Mouse (Mus musculus) mouse trophoblast stem cell (cell line): Measurements from ENCODE around the gene Epha6.
"Not testable (repeated sequence)": the region's sequence is repeated elsewhere in the genome, so short reads cannot be mapped to it uniquely, and the experiment has no call there.

Experiments
- in situ Hi-C, 2 experiments: fragments of 300-500 bp; cut with MseI, MboI; formaldehyde crosslinking; loops; 2 replicates in 1 of 2; 3 replicates in 1 of 2; pipeline ENCODE4 v1.15.1; 2025

Epha6 gene

DNA sequence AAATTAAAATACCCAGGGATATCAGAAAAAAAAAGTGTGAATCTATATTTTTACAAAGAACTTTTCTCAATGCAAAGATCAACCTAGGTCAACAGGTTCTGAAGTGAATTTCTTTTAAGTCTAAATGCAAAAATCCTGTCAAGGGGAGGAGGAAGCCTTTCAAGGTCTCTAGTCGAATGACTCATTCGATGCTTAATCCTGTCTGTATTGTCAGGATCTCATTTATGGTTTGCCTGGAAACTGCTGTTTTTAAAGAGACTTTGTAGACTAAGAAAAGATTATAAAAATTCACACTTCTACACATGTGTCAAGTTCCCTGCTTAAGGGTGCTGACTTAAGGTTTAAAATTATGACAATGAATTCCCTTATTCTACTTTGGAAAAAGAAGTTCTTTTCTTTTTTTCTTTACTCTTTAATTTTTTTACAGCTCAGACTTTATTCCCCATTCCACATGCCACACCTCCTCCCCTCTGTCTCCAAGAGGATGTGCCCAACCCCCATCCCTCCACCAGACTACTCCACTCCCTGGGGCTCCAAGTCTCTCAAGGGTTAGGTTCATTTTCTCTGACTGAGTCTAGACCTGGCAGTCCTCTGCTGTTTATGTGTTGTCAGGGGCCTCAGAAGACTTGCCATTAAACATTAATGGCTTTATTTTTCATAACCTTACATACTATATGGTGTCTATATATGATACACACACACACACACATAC is 598.3 kb downstream of the Epha6 start:
- in situ Hi-C loops: no loop called here

DNA sequence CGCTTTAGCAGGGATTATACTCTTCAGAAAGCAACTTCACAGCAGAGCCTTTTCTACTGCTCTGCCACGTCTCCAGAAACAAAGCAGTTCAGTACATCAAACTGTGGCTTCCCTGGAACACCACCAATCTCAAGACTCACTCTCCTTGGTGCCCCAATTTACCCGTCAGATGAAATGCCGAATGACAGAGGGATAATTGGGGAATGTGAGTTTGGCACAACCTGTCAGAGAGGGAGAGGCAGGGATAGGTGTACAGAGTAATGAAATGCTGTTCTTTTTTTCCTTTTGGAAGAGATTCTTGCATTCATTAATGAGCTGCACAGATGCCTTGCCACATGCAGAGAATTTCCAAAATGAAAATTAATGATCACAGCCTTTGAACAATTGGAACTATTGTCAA is 635.5 kb downstream of the Epha6 start:
- in situ Hi-C loops: no loop called here

GRCm38 (mm10) chr16:59955731-59956130 is 649.6 kb downstream of the Epha6 start:
- in situ Hi-C loops: no loop called here

DNA sequence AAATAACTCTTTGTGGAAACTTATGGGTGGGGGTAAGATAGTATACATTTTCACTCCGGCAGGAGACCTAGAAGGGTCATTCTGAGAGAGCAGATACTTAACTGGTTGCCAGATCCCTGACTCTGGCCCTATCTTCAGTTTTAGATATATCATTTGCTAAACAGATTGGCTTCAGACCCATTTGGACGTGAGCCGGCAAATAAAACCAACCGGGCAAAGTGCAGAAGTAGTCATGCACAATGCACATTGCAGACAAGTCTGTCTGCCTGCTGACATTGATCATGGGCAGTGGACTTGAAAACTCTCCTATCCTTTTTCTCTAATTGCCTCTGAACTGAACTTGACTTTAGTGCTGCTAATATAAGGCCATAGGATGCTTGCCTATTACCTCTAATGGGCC is 681.6 kb downstream of the Epha6 start:
- in situ Hi-C loops: no loop called here

DNA sequence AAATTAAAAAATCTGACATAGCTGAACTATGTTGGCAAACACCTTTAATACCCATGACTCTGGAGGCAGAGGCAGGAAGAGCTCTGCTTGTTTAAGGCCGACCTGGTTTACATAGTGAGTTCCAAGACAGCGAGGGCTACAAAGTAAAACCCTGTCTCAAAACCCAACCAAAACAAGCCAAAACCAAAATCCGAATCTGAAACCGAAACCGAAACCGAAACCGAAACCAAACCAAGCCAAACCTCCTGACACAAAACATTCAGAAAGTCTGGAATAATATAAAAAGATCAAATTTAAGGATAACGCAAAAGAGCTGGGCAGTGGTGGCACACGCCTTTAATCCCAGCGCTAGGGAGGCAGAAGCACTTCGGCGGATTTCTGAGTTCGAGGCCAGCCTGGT is 725.3 kb downstream of the Epha6 start:
- in situ Hi-C loops: no loop called here

- in situ Hi-C loops: no loop called here
Measured at GRCm38 (mm10) chr16:59871792-59872191, 733.5 kb downstream of the Epha6 start.

DNA sequence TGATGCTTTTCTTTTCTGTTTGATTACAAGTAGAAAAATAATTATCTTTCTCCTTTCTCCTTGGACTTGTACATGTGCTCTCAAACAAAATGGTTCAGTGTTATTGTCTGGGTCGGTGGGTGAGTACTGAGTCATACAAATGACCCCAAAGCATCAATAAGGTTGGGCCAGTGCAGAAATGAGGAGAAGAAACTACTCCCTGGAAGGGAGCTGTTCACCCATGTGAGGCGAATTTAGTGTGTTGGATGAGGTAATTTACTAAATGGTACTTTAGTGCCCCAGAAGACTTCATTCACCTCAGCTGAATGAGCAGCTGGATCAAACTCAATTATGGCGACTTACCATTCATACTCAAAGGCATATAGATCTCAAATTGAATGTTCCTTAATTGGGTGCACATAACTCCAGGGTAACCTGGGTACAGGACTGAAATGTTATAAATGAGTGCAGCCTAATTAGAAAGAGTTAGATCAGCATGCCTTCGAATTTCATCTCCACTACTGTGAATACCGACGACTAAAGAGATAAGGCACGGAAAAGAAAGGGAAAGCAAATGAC is 751.1 kb downstream of the Epha6 start:
- in situ Hi-C loops: no loop called here

DNA sequence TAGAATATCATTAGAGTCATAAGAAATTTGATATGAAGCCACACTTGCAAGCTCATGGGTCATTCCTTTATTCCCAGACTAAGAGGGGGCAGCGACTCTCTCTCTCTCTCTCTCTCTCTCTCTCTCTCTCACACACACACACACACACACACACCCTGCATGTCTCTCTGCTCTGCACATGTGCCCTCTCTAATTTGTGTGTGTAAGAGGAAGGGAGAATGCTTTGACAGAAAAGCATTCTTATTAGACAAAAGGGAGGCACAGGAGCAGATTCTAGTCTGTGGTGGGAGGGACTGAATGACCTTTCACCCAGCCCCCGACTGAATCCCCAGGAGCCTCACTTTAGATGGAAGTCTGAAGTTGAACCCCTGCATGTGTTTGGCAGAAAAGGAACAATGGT is 752.6 kb downstream of the Epha6 start:
- in situ Hi-C loops: no loop called here

DNA sequence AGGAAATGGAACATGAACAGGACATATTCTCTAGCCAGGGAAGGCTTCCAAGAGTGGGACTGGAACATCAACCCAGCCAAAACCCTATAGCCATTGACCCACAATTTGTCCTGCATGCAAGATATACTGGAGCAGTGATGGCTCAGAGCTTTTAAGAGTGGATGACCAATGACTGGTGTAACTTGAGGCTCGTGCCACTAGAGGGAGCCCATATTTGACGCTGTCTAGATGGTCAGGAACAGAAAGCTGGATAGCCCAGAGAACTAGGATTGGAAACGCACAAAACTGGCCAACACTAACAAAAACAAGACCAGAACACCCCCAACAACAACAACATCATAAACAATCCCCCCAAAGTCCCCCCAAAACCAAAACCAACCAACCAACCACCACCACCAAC is 758.8 kb downstream of the Epha6 start:
- in situ Hi-C loops: no loop called here

DNA sequence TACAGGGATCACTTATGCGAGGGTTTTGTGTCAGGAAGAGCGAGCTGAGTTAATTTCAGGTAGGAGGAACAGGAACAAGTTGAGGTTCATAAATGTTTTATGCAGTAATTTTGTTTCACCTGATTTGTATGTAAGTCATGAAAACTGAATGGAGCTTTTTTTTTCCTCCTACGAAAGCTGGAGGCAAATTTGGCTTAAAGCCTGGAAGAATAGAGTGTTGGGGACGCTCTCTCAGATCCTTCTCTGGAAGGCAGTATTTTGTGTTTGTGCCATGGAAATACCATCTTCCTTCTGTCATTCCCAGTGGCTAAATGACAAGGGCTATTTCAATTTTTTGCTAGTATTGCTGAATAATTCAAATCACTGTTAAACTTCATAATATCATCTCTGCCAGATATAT is 768.6 kb downstream of the Epha6 start:
- in situ Hi-C loops: no loop called here

DNA sequence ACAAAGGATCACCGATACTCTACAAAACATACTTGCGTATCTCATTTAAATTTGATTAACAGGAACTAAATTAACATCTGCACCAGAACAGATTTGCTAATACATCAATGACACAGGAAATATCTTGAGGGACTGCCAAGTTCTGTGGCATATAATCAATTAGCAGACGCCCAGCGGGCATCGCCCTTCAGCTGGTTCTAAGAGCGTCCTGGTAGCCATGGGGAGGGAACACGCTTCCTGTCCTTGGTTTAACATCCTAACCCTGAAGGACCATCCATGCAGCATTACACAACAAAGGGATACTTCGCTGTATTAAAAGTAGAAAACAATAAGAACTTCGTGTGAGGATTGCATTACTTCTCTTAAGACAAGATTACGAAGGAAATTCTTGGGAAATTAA is 769.0 kb downstream of the Epha6 start:
- in situ Hi-C loops: no loop called here

- in situ Hi-C loops: no loop called here
Measured at GRCm38 (mm10) chr16:59832468-59832867, 772.9 kb downstream of the Epha6 start.

- in situ Hi-C loops: no loop called here
Measured at GRCm38 (mm10) chr16:59829655-59830054, 775.7 kb downstream of the Epha6 start.

GRCm38 (mm10) chr16:59799790-59800189 is 805.5 kb downstream of the Epha6 start:
- in situ Hi-C loops: not testable (repeated sequence)

GRCm38 (mm10) chr16:59772297-59772696 is 833.0 kb downstream of the Epha6 start:
- in situ Hi-C loops: no loop called here

DNA sequence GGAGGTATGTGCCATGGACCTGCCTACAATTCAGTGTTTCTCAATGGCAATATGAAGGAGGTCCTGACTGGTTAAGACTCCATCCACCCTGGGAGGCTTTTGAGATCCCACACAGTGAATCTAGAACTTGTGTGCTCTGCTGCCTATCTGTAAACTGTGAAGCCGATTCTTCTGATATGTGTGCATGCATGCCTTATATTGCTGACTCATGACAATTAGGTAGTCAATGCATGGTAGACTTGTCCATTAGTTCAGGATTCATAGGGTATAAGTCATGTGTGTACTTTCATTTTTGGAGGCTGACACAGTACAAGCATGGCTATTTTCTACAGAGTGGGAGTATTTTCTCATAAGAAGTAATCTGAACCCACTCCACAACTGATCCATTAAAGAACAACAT is 834.9 kb downstream of the Epha6 start:
- in situ Hi-C loops: no loop called here

GRCm38 (mm10) chr16:59769936-59770335 is 835.4 kb downstream of the Epha6 start:
- in situ Hi-C loops: no loop called here

GRCm38 (mm10) chr16:59760875-59761274 is 844.5 kb downstream of the Epha6 start:
- in situ Hi-C loops: no loop called here

- in situ Hi-C loops: no loop called here
Measured at GRCm38 (mm10) chr16:59750905-59751304, 854.4 kb downstream of the Epha6 start.

- in situ Hi-C loops: no loop called here
Measured at GRCm38 (mm10) chr16:59743669-59744068, 861.7 kb downstream of the Epha6 start.

GRCm38 (mm10) chr16:59715524-59715923 is 889.8 kb downstream of the Epha6 start:
- in situ Hi-C loops: no loop called here

DNA sequence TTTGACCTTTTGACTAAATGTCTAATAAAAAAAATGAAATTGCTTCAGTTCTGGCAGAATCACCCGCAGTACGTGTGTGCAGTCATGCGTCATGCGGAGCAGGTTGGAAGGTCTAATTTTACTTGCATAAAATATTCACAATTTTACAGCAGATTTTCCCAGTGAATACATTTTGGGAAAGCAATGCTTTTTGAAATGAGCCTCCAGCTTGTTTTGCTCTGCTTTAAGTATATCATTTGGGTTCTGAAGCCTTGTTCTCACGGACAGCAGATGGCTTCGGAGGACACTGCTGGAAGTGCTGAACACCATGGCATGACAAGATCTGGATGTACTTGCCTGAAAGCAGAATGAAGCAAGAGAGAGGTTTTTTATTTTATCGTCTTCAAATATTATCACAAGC is 912.1 kb downstream of the Epha6 start:
- in situ Hi-C loops: no loop called here

DNA sequence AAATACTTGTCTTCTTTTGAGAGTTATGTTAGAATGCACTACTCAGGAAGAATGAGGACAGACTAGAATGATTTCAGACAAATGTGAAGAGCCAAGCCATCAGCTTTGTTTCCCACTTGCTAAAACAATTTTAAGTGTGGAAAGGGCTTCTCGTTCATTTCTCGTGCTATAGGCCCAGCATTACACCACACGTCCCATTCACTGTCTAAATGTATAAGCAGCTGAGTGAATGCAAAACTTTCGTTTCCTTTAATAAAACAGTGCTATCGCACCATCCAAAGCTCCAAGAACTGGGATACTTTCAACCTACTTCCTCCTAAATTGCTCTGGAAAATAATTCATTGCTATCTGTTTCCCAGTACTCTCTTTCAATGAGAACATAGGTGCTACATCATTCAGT is 916.2 kb downstream of the Epha6 start:
- in situ Hi-C loops: no loop called here

DNA sequence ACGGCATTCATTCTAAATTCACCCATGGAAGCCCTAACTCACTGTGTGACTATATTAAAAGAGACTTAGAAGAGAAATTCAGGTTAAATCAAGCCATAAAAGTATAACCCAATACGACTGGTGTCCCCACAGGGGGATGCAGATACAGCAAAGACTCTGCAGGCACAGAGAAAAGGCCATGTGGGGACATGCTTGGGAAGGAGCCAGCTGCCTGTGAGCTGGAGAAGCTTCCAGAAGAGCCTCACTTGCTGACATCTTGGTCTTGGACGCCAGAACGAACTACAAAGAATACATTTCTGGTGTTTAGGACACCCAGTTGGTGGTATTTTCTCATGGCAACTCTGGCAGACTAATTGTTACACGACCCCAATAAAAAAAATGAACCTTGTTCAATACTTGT is 920.2 kb downstream of the Epha6 start:
- in situ Hi-C loops: no loop called here
